Mouse (Mus musculus): ENCODE results near the gene Chd9. TPM values are rescaled to one million over a fixed set of nuclear protein-coding genes. Genes with fewer than 3 reads are reported as not detected.

The Chd9 gene
- polyA plus RNA-seq, 1 experiment from 2014 or later = 52.0 TPM

DNA sequence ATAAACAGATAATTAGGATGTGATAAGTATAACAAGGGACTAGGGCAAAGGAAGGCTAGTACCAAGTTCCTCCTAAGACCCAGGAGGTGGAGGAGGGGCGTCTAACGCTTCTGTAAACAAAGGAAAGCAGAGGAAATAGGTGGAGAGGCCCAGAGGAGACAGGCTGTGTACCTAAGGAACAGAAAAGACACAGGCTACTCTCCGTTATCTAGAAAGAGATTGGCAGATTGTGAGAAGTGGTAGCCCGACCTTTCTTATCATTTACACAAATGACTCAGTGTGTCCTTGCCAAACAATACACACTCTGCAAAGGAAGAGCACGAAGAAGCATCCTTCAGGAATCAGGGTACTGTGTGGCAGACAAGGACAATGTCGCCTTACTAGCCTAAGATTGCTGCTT lies 70.4 kb downstream of the Chd9 start:
- no peak for DNase-seq (ENCODE audit: low spot score)
- Histone ChIP-seq H3K4me1 (replicated peaks; ENCODE audit: control insufficient read depth, insufficient read depth, low read length) (peaks cover 2% of the 10 kb centered on the region; the same call in 1 of the 2 replicates), H3K9me3 (ENCODE audit: control insufficient read depth, low read length) (no peaks in the 10 kb centered on the region), H3K27ac (ENCODE audit: low read depth, low read length) (no peak overlapping the region), H3K36me3 (ENCODE audit: control insufficient read depth, insufficient read depth, low read length) (no peaks in the 10 kb centered on the region), H3K9ac (ENCODE audit: low read length) (no peak overlapping the region), H3K4me2 (ENCODE audit: low read depth, low read length, severe bottlenecking) (no peak overlapping the region), H3K4me3 (ENCODE audit: low read depth, low read length) (no peak overlapping the region), H3K27me3 (ENCODE audit: control insufficient read depth, insufficient read depth, low read length) (no peaks in the 10 kb centered on the region)
- ATAC-seq (replicated peaks; ENCODE audit: low FRiP score) = no peak
- 37% methylated on average over 6 of the region's 6 CpGs for WGBS

DNA sequence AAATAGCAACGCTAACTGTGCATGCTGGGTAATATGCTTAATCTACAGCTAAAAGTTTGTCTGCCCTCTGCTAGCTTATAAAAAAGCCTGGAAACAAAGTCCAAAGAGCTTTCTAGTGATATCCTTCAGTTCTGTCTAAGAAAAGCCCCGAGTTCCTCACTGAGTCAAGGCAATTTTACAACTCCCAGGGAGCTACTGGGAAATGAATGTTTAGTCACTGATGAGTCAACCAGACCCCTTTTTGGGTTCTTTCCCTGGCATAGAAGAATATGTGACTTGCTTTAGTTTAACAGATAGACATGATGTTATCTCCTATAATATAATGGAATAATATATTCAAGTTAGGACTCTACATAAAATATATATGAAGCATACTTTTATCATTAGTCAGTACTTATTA lies 73.8 kb downstream of the Chd9 start:
- Histone ChIP-seq H3K4me1 (replicated peaks; ENCODE audit: control insufficient read depth, insufficient read depth, low read length) (0 out of 2 replicates have a peak, but pooled peaks cover 2% of the 10 kb centered on the region), H3K4me2 (ENCODE audit: low read depth, low read length, severe bottlenecking) (no peak overlapping the region), H3K9ac (ENCODE audit: low read length) (no peak overlapping the region), H3K36me3 (ENCODE audit: control insufficient read depth, insufficient read depth, low read length) (no peaks in the 10 kb centered on the region), H3K9me3 (ENCODE audit: control insufficient read depth, low read length) (no peaks in the 10 kb centered on the region), H3K27me3 (ENCODE audit: control insufficient read depth, insufficient read depth, low read length) (no peaks in the 10 kb centered on the region), H3K4me3 (ENCODE audit: low read depth, low read length) (no peak overlapping the region), H3K27ac (ENCODE audit: low read depth, low read length) (no peak overlapping the region)
- DNase-seq (ENCODE audit: low spot score) (no peak), ATAC-seq (replicated peaks; ENCODE audit: low FRiP score) (no peak)
- WGBS = 85% methylated on average over 2 of the region's 2 CpGs

DNA sequence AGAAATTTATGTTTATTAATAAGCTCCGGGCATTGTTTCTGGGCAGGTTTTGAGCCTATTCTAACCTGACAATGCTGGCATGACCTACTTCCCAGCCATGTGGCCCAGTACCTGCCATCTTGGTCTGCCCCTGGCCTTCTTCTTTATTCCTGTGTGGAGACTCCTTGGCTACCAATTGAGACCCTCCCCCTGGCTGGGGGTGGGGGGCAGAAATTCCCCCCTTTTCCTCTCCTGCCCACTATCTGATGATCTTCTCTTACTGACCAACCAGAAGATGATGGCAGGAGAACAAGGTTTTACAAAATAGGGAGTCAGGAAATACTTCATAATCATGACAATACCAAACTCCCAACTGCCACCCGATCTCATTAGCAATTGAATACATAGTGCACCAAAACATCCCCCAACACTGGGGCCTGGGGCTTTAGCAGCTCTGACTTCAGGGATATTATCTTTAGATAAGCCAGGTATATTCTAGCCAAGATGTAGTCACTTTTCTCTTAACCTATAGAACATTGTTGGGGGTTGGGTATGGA lies 76.1 kb downstream of the Chd9 start:
- Histone ChIP-seq H3K4me1 (replicated peaks; ENCODE audit: control insufficient read depth, insufficient read depth, low read length) (peaks cover 4% of the 10 kb centered on the region; the same call in 1 of the 2 replicates), H3K27ac (ENCODE audit: low read depth, low read length) (no peak overlapping the region)

DNA sequence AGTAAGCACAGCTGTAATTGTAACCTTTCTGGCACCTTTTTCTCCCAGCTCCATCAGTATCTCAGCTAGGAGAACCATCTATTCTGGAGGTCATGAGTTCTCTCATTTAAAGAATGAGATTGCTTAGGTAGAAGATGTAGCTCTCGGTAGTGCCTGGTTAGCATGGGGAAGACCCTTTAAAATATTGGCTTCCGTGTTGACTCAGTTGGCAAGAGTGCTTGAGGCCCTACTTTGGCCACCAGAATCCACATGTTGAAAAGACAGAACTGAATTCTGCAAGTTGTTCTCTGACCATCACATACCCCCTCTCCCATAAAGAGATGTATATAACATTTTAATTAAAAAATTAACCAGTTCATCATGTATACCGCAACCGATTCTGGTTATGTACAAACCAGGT lies 78.8 kb downstream of the Chd9 start:
- no peak overlapping the region for H3K4me2 ChIP-seq (ENCODE audit: low read depth, low read length, severe bottlenecking)
- 89% methylated on average over 4 of the region's 4 CpGs for WGBS
- no peaks in the 10 kb centered on the region for H3K27me3 ChIP-seq (ENCODE audit: control insufficient read depth, insufficient read depth, low read length)
- no peaks in the 10 kb centered on the region for H3K9me3 ChIP-seq (ENCODE audit: control insufficient read depth, low read length)
- H3K36me3 ChIP-seq (ENCODE audit: control insufficient read depth, insufficient read depth, low read length) = no peaks in the 10 kb centered on the region
- H3K27ac ChIP-seq (ENCODE audit: low read depth, low read length) = no peak overlapping the region
- ATAC-seq (replicated peaks; ENCODE audit: low FRiP score) (no peak), DNase-seq (ENCODE audit: low spot score) (no peak)
- no peak overlapping the region for H3K4me3 ChIP-seq (ENCODE audit: low read depth, low read length)
- H3K9ac ChIP-seq (ENCODE audit: low read length) = no peak overlapping the region
- peaks cover 5% of the 10 kb centered on the region; the same call in 1 of the 2 replicates for H3K4me1 ChIP-seq (replicated peaks; ENCODE audit: control insufficient read depth, insufficient read depth, low read length)

More for the DNA sequence above, 76.1 kb downstream of the Chd9 start:
- WGBS = 68% methylated on average over 2 of the region's 2 CpGs
- Histone ChIP-seq H3K4me3 (ENCODE audit: low read depth, low read length) (no peak overlapping the region), H3K9ac (ENCODE audit: low read length) (no peak overlapping the region), H3K4me2 (ENCODE audit: low read depth, low read length, severe bottlenecking) (no peak overlapping the region), H3K9me3 (ENCODE audit: control insufficient read depth, low read length) (no peaks in the 10 kb centered on the region), H3K36me3 (ENCODE audit: control insufficient read depth, insufficient read depth, low read length) (no peaks in the 10 kb centered on the region), H3K27me3 (ENCODE audit: control insufficient read depth, insufficient read depth, low read length) (no peaks in the 10 kb centered on the region)
- ATAC-seq (replicated peaks; ENCODE audit: low FRiP score) (no peak), DNase-seq (ENCODE audit: low spot score) (no peak)

DNA sequence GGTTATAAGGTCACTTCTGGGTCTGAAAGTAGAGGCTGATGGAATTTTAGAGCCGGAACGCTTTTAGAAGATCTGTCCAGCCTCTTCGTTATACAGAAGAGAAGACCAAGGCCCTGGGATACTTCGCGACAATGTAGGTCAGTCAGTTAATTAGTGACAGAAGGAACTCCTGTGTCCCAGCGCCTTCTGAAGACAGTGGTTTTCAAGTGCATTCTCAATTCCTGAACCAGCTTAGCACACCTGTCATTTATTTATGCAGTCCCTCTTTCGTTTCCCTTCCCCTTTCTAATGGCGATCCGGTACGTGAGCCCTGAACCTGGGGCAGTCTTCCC lies 79.3 kb downstream of the Chd9 start:
- Histone ChIP-seq H3K4me1 (replicated peaks; ENCODE audit: control insufficient read depth, insufficient read depth, low read length) (peaks cover 5% of the 10 kb centered on the region; the same call in 1 of the 2 replicates), H3K9ac (ENCODE audit: low read length) (peak overlapping the region; percentile 76), H3K36me3 (ENCODE audit: control insufficient read depth, insufficient read depth, low read length) (no peaks in the 10 kb centered on the region), H3K4me2 (ENCODE audit: low read depth, low read length, severe bottlenecking) (peak overlapping the region; percentile 100), H3K4me3 (ENCODE audit: low read depth, low read length) (peak overlapping the region; percentile 78), H3K9me3 (ENCODE audit: control insufficient read depth, low read length) (no peaks in the 10 kb centered on the region), H3K27me3 (ENCODE audit: control insufficient read depth, insufficient read depth, low read length) (no peaks in the 10 kb centered on the region), H3K27ac (ENCODE audit: low read depth, low read length) (peak overlapping the region; percentile 70; the same call in 1 of the 2 replicates)
- 17% methylated on average over 10 of the region's 10 CpGs for WGBS
- DNase-seq (ENCODE audit: low spot score) = peak; percentile 50
- ATAC-seq (replicated peaks; ENCODE audit: low FRiP score) = no peak

DNA sequence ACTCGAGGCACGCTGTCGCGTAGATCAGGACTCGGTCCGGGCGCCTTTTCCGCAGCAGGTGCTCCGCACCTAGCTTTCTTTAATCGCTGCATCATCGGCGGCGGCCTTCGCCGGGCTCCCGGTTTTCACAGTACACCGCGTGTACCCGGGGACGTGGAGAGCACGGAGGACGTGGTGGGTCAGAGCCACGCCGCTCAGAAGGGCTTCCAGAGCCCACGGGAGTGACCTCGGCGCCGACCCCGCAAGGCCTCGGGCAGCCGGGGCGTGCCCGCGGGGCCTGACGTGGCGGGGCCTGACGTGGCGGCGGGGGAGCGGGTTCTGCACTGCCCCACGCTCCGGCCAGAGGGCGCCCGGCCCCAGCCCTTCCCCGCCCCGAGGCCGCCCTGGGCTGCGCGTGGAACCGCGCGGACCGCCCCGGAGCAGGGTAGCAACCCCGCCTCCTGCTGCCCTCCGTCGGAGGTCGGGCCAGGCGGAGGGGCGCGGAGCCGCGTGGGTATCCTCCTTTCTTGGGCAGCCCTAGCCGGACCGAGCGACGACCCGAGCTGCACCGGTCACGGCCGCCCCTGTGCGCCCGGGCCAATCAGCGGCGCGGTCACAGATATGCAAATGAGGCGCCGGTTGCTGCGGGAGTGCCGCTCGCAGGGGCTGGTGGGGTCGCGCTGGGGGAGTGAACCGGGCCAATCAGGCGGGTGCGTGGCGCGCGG lies 79.8 kb downstream of the Chd9 start:
- H3K27ac ChIP-seq (ENCODE audit: low read depth, low read length) = peak overlapping the region; percentile 70
- under 1% methylated on average over 74 of the region's 89 CpGs for WGBS
- peak; percentile 98 for ATAC-seq (replicated peaks; ENCODE audit: low FRiP score)
- H3K4me3 ChIP-seq (ENCODE audit: low read depth, low read length) = peak overlapping the region; percentile 78
- peak; percentile 96 for DNase-seq (ENCODE audit: low spot score)
- peak overlapping the region; percentile 76 for H3K9ac ChIP-seq (ENCODE audit: low read length)
- no peaks in the 10 kb centered on the region for H3K9me3 ChIP-seq (ENCODE audit: control insufficient read depth, low read length)
- no peaks in the 10 kb centered on the region for H3K36me3 ChIP-seq (ENCODE audit: control insufficient read depth, insufficient read depth, low read length)
- peaks cover 5% of the 10 kb centered on the region; the same call in 1 of the 2 replicates for H3K4me1 ChIP-seq (replicated peaks; ENCODE audit: control insufficient read depth, insufficient read depth, low read length)
- no peaks in the 10 kb centered on the region for H3K27me3 ChIP-seq (ENCODE audit: control insufficient read depth, insufficient read depth, low read length)
- peak overlapping the region; percentile 100 for H3K4me2 ChIP-seq (ENCODE audit: low read depth, low read length, severe bottlenecking)

GRCm38 (mm10) chr8:90908580-90909471 lies 80.7 kb downstream of the Chd9 start:
- WGBS = under 1% methylated on average over 72 of the region's 89 CpGs
- Histone ChIP-seq H3K9ac (ENCODE audit: low read length) (peak overlapping the region; percentile 76), H3K9me3 (ENCODE audit: control insufficient read depth, low read length) (no peaks in the 10 kb centered on the region), H3K4me1 (replicated peaks; ENCODE audit: control insufficient read depth, insufficient read depth, low read length) (peaks cover 5% of the 10 kb centered on the region; the same call in 1 of the 2 replicates), H3K27ac (ENCODE audit: low read depth, low read length) (no peak overlapping the region), H3K36me3 (ENCODE audit: control insufficient read depth, insufficient read depth, low read length) (no peaks in the 10 kb centered on the region), H3K4me2 (ENCODE audit: low read depth, low read length, severe bottlenecking) (peak overlapping the region; percentile 100), H3K4me3 (ENCODE audit: low read depth, low read length) (peak overlapping the region; percentile 78), H3K27me3 (ENCODE audit: control insufficient read depth, insufficient read depth, low read length) (no peaks in the 10 kb centered on the region)
- peak; percentile 57 for ATAC-seq (replicated peaks; ENCODE audit: low FRiP score)
- peak; percentile 78 for DNase-seq (ENCODE audit: low spot score)

DNA sequence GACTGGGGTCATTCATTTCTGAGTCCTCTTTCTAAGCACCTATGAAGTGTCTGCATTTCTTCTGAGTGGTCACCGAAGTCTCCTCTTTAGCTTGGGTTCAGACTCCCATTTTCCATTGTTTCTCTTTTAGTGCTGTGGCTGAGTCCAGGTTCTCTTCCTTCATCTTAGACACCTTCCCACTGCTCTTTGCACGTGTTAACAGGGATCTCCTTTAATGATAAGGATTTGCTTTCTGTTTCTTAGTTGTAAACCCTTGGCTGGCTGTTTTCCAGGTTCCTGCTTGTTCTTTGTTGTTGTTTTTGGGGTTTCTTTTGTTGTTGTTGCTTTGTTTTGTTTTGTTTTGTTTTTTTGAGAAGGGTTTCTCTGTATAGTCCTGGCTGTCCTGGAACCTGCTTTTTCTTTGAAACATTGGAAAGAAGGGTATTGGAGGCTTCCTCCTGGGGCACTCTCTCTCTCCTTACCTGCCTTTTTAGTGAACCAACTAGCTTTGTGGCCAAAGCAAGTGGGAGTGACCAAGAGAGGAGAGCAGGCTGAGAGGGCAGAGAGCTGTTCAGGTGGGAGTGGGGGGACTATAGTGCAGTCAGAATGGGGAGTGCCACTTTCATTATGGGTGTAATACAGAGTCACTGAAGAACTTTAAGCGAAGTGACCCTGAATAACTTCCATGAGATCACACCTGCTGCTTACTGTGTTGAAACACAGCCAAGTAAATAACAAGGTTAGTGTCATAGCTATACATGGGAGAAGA lies 95.2 kb downstream of the Chd9 start:
- Histone ChIP-seq H3K36me3 (ENCODE audit: control insufficient read depth, insufficient read depth, low read length) (no peaks in the 10 kb centered on the region), H3K4me1 (replicated peaks; ENCODE audit: control insufficient read depth, insufficient read depth, low read length) (no peaks in the 10 kb centered on the region), H3K4me2 (ENCODE audit: low read depth, low read length, severe bottlenecking) (no peak overlapping the region), H3K4me3 (ENCODE audit: low read depth, low read length) (no peak overlapping the region), H3K27me3 (ENCODE audit: control insufficient read depth, insufficient read depth, low read length) (no peaks in the 10 kb centered on the region), H3K9ac (ENCODE audit: low read length) (no peak overlapping the region), H3K27ac (ENCODE audit: low read depth, low read length) (no peak overlapping the region), H3K9me3 (ENCODE audit: control insufficient read depth, low read length) (no peaks in the 10 kb centered on the region)
- DNase-seq (ENCODE audit: low spot score) (no peak), ATAC-seq (replicated peaks; ENCODE audit: low FRiP score) (no peak)
- WGBS = 83% methylated on average over 3 of the region's 3 CpGs
